Mouse (Mus musculus) ES-CJ7 (cell line): ENCODE measurements at regions not wholly inside any gene's neighbourhood (a gene's known extent, or its start where the extent isn't known, plus 50 kb on each side); places are given as distances from the start of the nearest gene placed in this dataset.

Source experiments
- DNase-seq: peaks from one replicate; pipeline ENCODE4 v3.0.0; 2011; ENCODE audit warnings: low read depth, low spot score

GRCm38 (mm10) chr11:48176451-48176850 is 187.7 kb upstream of the Sgcd start:
- DNase-seq, result no peak

DNA sequence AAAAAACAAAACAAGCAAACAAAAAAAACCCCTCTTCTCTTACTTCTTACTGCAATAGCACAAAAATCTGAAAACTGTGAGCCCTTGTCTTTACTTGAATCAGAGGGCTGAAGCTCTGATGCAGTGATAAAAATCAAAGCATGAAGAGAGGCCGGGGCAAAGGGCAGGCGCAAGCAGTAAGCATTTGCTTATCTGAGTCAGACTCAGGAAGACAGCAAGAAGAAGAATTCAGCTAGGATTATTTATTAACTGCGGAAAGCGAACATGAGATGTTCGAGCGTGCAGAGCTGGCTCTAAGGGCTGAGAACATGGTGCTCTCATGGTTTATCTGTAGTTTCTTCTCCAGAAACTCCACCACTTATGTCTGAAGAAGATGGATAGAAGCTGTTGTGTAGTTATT is 163.4 kb upstream of the Sgcd start:
- DNase-seq, result no peak

DNA sequence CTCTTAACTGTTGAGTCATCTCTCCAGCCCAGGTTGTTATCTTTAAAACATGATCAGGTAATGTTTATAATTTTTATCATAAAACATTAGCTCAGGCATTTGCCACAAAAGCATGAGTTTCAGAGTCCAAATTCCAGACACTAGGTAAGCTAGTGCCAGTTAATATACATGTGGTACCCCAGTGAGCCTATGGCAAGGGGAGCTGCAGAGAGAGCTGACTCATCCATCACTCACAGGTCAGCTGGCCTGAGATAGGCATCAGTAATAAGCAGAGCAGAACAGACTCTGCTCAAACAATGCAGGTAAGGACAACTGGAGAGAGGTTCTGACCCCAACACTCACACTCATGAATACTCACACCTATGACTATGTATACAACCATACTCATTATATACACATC is 144.6 kb upstream of the Sgcd start:
- DNase-seq, result no peak

DNA sequence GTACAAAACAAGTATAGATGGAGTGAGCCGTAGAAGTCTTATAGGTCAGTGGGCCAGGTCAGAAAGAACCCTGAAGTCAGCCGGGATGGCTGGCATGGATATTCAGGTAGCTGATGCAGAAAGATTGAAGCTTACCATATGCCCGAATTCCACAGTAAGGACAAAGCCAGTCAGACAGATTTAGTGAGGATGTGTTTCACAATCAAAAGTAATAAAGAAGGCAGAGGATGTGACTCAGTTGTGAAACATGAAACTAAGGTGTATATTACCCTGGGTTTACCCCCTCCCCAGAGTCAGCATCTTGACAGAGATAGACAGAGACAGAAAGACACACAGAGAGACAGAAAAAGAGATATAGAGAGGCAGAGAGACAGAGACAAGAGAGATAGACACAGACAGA is 109.3 kb upstream of the Sgcd start:
- DNase-seq, result no peak

GRCm38 (mm10) chr11:48097455-48097854 is 108.7 kb upstream of the Sgcd start:
- no peak for DNase-seq

- DNase-seq, result no peak
Observed at GRCm38 (mm10) chr11:48067072-48067471, 78.3 kb upstream of the Sgcd start.

- no peak for DNase-seq
Observed at GRCm38 (mm10) chr11:48063719-48064118, 75.0 kb upstream of the Sgcd start.

- DNase-seq, result no peak
Observed at GRCm38 (mm10) chr11:48061501-48061900, 72.7 kb upstream of the Sgcd start.

- no peak for DNase-seq
Observed at GRCm38 (mm10) chr11:48051156-48051866, 62.5 kb upstream of the Sgcd start.

DNA sequence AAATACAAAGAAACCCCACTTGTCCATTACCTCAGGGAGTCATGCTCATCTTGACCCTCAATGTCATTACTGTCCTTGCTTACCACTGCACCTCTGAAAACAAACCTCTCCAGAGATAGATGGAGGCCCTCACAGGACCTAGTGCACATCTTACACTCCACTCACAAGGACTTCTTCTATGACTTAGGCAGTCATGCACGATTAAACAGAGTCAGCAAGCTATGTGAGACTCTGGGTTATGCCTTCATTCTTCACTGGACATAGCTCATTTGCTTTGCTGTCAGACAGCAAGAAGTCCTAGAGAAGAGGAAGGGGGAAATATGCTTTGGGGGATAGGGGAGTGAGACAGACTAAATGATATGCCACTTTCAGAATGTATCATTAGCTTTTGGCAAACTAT is 59.5 kb upstream of the Sgcd start:
- DNase-seq, result no peak
